Mouse (Mus musculus) intestine, embryonic 14.5 days (tissue): ENCODE data around the gene Gusb. TPM values are rescaled to one million over a fixed set of nuclear protein-coding genes. Genes with fewer than 3 reads are reported as not detected.
A peak's percentile ranks its signal among the peaks of the same experiment; 100 is the strongest.
"Not testable (repeated sequence)": the region's sequence is repeated elsewhere in the genome, so short reads cannot be mapped to it uniquely, and the experiment has no call there.

Experiments used
- ATAC-seq: fragments of 200-750 bp; cut with Nextera tagmentation; replicated peaks from 2 replicates; pipeline ENCODE4 v1.8.0; 2017; ENCODE audit warnings: low read depth, moderate number of reproducible peaks, moderate TSS enrichment, moderate library complexity; ENCODE audit not compliant: low FRiP score, low TSS enrichment
- DNase-seq: peaks from one replicate; pipeline ENCODE4 v3.0.0-alpha.2; 2018; ENCODE audit warnings: low spot score
- H3K27ac ChIP-seq: fragments of 300-500 bp; sonication (generic); 2 replicates; pipeline ENCODE4 v1.5.1; 2014; ENCODE audit warnings: low read depth, mild to moderate bottlenecking, control low read depth
- H3K27me3 ChIP-seq: fragments of 300-500 bp; sonication (generic); replicated peaks from 2 replicates; pipeline ENCODE4 v1.6.1; 2014; ENCODE audit warnings: low read length, control low read depth; ENCODE audit not compliant: control insufficient read depth, insufficient read depth
- H3K36me3 ChIP-seq: fragments of 300-500 bp; sonication (generic); 2 replicates; pipeline ENCODE4 v1.6.1; 2014; ENCODE audit warnings: low read length, control low read depth; ENCODE audit not compliant: control insufficient read depth, insufficient read depth
- H3K4me1 ChIP-seq: fragments of 300-500 bp; sonication (generic); replicated peaks from 2 replicates; pipeline ENCODE4 v1.6.1; 2014; ENCODE audit warnings: low read length, control low read depth, mixed read lengths; ENCODE audit not compliant: control insufficient read depth, insufficient read depth
- H3K4me2 ChIP-seq: fragments of 300-500 bp; sonication (generic); 2 replicates; pipeline ENCODE4 v1.6.1; 2014; ENCODE audit warnings: low read length
- H3K4me3 ChIP-seq: fragments of 300-500 bp; sonication (generic); 2 replicates; pipeline ENCODE4 v1.5.1; 2014; ENCODE audit warnings: low read depth, low read length, control low read depth, mixed read lengths
- H3K9ac ChIP-seq: fragments of 300-500 bp; sonication (generic); 2 replicates; pipeline ENCODE4 v1.6.1; 2014; ENCODE audit warnings: mild to moderate bottlenecking, low read length
- H3K9me3 ChIP-seq: fragments of 300-500 bp; sonication (generic); 2 replicates; pipeline ENCODE4 v1.6.1; 2016; ENCODE audit warnings: low read length, control low read depth; ENCODE audit not compliant: control insufficient read depth
- WGBS: fragments of 180-500 bp; shearing (Covaris S2); extraction: QIAGEN DNeasy Blood & Tissue Kit; methylation state at CpG from one replicate; pipeline ENCODE4 v1.1.7; 2014; 5-methylcytosine and 5-hydroxymethylcytosine counted together
- polyA plus RNA-seq: library from polyadenylated mRNA; unstranded; fragments of >200 nt; fragmentation: Nextera tagmentation; extraction: Ambion mirVana; gene quantifications from 2 replicates; pipeline ENCODE4 v1.2.1, GENCODE M21; 2014

Gusb gene
- polyA plus RNA-seq, 1 experiment from 2014 or later, result 94.9 TPM

DNA sequence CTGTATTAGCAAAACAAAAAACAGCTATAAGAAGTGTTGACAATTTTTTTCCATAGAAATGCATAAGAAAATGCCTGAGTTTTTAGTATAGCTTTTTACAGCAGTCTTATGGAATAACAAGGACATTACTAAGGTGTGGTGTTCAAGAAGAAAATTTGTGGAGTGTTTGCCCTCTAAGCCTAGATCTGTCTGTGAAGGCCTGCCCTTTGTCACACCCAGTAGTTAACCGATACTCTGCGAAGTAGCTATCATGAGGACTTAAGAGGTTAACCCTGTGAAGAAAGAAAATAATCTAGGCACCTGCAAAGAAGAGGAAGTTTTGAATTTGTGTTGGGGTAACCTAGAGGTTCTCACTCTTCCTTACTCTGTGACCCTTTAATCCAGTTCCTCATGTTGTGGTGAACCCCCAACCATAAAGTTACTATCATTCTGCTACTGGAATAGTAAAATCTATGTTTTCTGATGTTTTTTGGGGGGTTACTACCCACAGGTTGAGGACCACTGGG is 55.3 kb downstream of the Gusb start:
- Histone ChIP-seq H3K9me3 (no peaks in the 10 kb centered on the region), H3K27me3 (no peaks in the 10 kb centered on the region), H3K9ac (no peak overlapping the region), H3K27ac (no peak overlapping the region), H3K4me2 (no peak overlapping the region), H3K4me1 (no peaks in the 10 kb centered on the region), H3K4me3 (no peak overlapping the region), H3K36me3 (peaks cover 12% of the 10 kb centered on the region)
- no peak for DNase-seq
- 84% methylated on average over 2 of the region's 2 CpGs for WGBS
- ATAC-seq, result no peak

DNA sequence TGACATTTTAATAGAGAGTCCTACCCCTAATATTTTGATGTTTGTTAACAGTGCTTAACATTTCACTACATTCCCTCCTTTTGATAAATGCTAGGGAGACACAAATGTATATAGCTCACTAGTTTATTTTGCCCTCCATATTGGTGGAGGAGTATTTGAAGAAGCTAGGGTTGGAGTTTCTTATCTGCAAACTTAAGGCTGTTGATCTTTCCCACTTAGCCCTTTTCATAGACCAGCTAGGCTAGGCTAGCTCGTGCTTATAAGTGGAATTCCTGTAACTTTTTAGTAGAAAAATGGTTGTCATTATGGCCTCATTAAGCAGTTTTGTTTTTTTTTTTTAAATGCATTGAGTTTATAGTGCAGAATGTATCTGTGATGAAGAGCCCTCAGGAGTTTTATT is 59.4 kb downstream of the Gusb start:
- H3K36me3 ChIP-seq, result peaks cover 12% of the 10 kb centered on the region
- no peaks in the 10 kb centered on the region for H3K27me3 ChIP-seq
- ATAC-seq, result no peak
- no peak overlapping the region for H3K9ac ChIP-seq
- H3K4me2 ChIP-seq, result peak overlapping the region; percentile 11; the same call in 1 of the 2 replicates
- H3K4me1 ChIP-seq, result no peaks in the 10 kb centered on the region
- no peak overlapping the region for H3K27ac ChIP-seq
- H3K9me3 ChIP-seq, result no peaks in the 10 kb centered on the region
- 68% methylated on average over 1 of the region's 1 CpGs for WGBS
- H3K4me3 ChIP-seq, result no peak overlapping the region
- DNase-seq, result no peak

DNA sequence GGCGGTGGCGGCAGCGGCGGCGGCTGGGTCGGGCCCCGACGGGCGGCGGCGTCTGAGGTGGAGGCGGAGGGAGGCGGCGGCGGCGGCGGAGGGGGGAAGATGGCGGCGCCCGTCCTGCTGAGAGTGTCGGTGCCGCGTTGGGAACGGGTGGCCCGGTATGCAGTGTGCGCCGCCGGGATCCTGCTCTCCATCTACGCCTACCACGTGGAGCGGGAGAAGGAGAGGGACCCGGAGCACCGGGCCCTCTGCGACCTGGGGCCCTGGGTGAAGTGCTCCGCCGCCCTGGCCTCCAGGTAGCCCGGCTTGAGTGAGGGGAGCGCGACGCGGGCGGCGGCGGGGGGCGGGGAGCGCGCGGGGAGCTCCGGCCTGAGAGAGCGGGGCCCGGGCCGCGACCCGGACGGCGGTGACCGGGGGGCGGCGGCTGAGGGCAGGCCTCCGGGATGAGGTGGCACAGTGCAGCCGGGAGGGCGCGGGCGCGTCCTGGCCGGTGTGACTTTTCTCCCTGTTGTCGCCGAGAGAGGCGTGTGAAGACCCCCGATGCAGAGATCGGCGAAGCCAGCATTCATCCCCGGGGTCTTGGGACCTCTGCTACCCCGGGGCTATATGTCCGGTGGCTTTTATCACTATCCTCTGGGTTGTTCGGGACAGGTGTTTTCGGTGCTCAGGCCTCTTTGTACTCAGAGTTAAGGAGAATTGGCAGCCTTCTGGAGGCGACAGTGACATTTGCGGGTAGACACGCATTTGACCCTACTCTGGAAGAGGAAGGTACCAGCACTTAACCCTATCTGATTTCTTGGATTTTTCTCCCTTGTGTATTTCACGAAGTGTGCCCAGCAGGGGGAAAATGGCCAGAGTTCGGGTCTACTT is 60.5 kb downstream of the Gusb start:
- not testable (repeated sequence) for H3K4me1 ChIP-seq, H3K9me3 ChIP-seq, H3K27me3 ChIP-seq, H3K36me3 ChIP-seq
- ATAC-seq (peak; percentile 47), DNase-seq (peak; percentile 74)
- Histone ChIP-seq H3K4me3 (peak overlapping the region; percentile 75), H3K9ac (peak overlapping the region; percentile 66), H3K27ac (peak overlapping the region; percentile 34), H3K4me2 (peak overlapping the region; percentile 51)
- under 1% methylated on average over 52 of the region's 82 CpGs for WGBS

DNA sequence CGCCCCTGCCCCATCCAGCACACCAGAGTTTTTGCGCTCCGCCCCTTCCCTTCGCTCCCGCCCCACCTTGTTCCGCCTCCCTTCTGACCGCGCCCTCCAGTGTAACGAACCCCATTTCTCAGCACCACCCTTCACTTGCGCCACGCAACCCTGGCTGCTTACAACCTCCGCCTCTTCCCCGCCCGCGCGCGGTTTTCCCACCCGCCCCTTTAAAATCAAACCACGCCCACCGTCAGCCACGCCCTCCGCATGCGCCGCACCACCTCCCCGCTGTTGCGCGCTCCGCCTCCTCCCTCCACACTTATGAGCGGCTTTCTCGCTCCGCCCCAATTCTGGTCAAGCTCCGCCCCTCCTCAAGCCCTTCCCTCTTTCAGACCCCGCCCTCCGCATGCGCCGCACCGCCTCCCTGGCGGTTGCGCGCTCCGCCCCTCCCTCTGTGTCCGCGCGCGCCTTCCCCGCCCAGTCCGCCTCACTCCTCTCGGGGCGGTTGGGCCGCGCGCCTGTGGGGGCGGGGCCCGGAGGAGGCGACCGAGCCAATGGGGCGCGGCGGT is 61.3 kb downstream of the Gusb start, which contains the start of gene Vkorc1l1:
Gene Vkorc1l1, plus strand, starts transcription at position 476 of the 551 bp plus-strand sequence.
- peaks cover 10% of the 10 kb centered on the region for H3K36me3 ChIP-seq
- H3K4me3 ChIP-seq, result peak within 1 kb of the TSS; percentile 75
- peak within 1 kb of the TSS; percentile 34 for H3K27ac ChIP-seq
- peak within 1 kb of the TSS; percentile 54 for H3K4me2 ChIP-seq
- DNase-seq, result peak; percentile 100
- no peaks in the 10 kb centered on the region for H3K27me3 ChIP-seq
- H3K9ac ChIP-seq, result peak within 1 kb of the TSS; percentile 66
- 1% methylated on average over 58 of the region's 59 CpGs for WGBS
- H3K9me3 ChIP-seq, result no peaks in the 10 kb centered on the region
- no peaks in the 10 kb centered on the region for H3K4me1 ChIP-seq
- peak; percentile 97 for ATAC-seq

DNA sequence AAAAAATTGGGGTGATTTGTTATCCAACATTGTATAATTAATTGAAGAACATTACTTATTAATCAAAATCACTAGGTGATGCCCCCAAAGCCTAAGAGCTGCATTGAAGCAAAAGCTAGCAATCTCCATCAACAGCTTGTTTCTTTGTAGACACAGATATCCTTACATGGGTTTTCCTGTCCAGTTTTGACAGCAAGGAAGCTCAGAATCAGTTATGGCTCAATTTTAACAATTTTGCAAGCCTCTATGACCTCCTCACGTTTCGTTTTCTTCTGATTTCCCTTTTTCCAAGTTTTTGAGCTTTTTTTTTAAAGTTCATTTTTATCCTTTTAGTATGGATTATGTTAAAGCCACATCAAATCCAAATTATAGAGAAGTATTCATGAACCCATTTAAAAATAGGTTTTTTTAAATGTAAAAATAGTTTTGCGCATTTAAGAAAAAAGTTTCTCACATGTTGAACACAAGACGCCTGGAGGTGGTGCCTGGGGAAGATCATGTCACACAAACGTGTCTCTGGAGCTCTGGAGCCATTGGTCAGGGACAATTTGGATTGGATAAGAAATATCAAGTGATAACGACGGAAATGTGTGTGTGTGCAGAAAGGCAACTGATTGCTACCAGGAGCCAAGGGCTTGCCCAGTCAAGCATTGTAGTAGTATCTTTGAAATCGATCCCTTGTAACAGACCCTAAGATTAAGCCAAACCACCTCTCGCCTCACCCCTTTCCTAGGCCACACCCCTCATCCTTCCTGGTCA is 61.9 kb downstream of the Gusb start:
- Histone ChIP-seq H3K4me1 (no peaks in the 10 kb centered on the region), H3K27me3 (no peaks in the 10 kb centered on the region), H3K27ac (no peak overlapping the region), H3K4me3 (peak overlapping the region; percentile 50), H3K9me3 (no peaks in the 10 kb centered on the region), H3K9ac (peak overlapping the region; percentile 32; the same call in 1 of the 2 replicates), H3K36me3 (peaks cover 10% of the 10 kb centered on the region), H3K4me2 (peak overlapping the region; percentile 54)
- 4% methylated on average over 9 of the region's 9 CpGs for WGBS
- no peak for ATAC-seq
- no peak for DNase-seq

DNA sequence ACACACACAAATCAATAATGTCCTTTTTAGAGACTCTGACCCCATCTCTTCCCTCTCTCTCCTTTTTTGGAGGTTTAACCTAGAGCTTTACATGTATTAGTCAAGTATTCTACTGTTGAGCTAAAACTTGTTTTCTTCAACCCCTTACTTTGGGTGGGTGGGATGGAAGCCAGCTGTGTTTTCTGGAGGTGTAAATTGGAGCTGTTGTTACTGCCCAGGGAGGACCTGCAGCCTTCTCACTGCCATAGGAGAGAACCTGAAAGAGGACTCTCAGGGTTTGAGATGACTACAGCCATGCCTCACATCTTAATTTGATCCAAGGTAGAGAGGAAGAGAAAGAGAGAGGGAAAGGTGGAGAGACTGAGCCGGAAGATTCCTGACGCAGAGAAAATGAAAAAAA is 62.6 kb downstream of the Gusb start:
- Histone ChIP-seq H3K9ac (no peak overlapping the region), H3K9me3 (no peaks in the 10 kb centered on the region), H3K4me3 (no peak overlapping the region), H3K4me1 (no peaks in the 10 kb centered on the region), H3K4me2 (no peak overlapping the region; the same call in 1 of the 2 replicates), H3K27me3 (no peaks in the 10 kb centered on the region), H3K27ac (no peak overlapping the region), H3K36me3 (peaks cover 8% of the 10 kb centered on the region)
- ATAC-seq, result no peak
- DNase-seq, result no peak
- WGBS, result 52% methylated on average over 2 of the region's 2 CpGs

Other genes with a start within 250 kb of the Gusb start
- gene Psph, start 215.6 kb downstream of the Gusb start, polyA plus RNA-seq, result 43.9 and 47.9 TPM in 2 replicates
- gene Sumf2, start 156.1 kb downstream of the Gusb start, polyA plus RNA-seq, result 47.8 and 49.6 TPM in 2 replicates
- gene Chchd2, start 115.6 kb downstream of the Gusb start, polyA plus RNA-seq, result 944 and 1,022 TPM in 2 replicates
- gene Zbed5, start 107.3 kb downstream of the Gusb start, polyA plus RNA-seq, result 3.9 and 4.1 TPM in 2 replicates
- gene Phkg1, start 104.5 kb downstream of the Gusb start, polyA plus RNA-seq, result 0.09 and 0.11 TPM in 2 replicates
- 1.9 and 2.7 TPM in 2 replicates for gene Nupr1l, start 94.5 kb downstream of the Gusb start, polyA plus RNA-seq
- gene Vkorc1l1, start 61.1 kb downstream of the Gusb start, polyA plus RNA-seq, result 18.9 and 20.2 TPM in 2 replicates
- 44.6 and 55.7 TPM in 2 replicates for gene Asl, start 26.2 kb upstream of the Gusb start, polyA plus RNA-seq
- 19.7 and 23.4 TPM in 2 replicates for gene Crcp, start 26.2 kb upstream of the Gusb start, polyA plus RNA-seq
- 68.4 and 70.0 TPM in 2 replicates for gene Tpst1, start 70.3 kb upstream of the Gusb start, polyA plus RNA-seq
- gene Kctd7, start 141.8 kb upstream of the Gusb start, polyA plus RNA-seq, result 5.3 and 5.5 TPM in 2 replicates
- gene Rabgef1, start 168.7 kb upstream of the Gusb start, polyA plus RNA-seq, result 22.3 and 24.7 TPM in 2 replicates
- gene Tmem248, start 214.0 kb upstream of the Gusb start, polyA plus RNA-seq, result 40.6 and 45.5 TPM in 2 replicates